ENCODE assay signal across 26 mouse cellular contexts in the genomic region with DNA sequence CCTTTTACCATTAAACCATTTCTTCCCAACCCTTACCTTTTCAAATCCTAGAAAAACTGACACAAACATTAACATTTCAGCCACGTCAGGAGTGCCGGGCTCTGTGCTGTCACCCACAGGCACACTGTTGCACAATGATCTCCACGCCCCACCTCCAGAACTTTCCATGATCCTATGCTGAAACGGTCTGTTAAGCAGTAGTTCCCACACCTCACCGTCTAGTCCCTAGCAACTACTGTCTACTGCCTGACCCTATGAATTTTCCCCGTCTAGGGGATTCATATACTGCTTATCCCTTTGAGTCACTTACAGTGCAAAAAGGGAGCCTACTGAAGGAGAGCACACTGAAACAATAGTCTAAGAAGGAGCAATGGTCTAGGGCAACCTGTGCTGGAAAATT. TPM values are rescaled to one million over a fixed set of nuclear protein-coding genes. Genes with fewer than 3 reads are reported as not detected.
DNase-seq lines count a peak whose midpoint lies in the region; ATAC-seq lines count a peak whose summit lies in the region.
"Had no signal": no experiment of that assay in that cellular context is flagged by ENCODE, and none has a peak within 500 bp of the region (broad histone marks: within the 10 kb centered on the region; RNA-seq: fewer than 3 reads in every experiment).

No protein-coding gene starts in this region.

- WGBS in kidney, embryonic 14.5 days: 81% methylated on average over 6 of the region's 6 CpGs
- 84% methylated on average over 6 of the region's 6 CpGs for WGBS in intestine, embryonic 14.5 days
- WGBS in stomach, embryonic 15.5 days: 81% methylated on average over 6 of the region's 6 CpGs
- 93% methylated on average over 6 of the region's 6 CpGs for WGBS in hindbrain, embryonic 12.5 days

- DNase-seq in kidney, adult 11 months: peak; percentile 48
- DNase-seq in kidney, postnatal 36 days: peak; percentile 34 to 42
- DNase-seq in kidney, postnatal 10 days: no peak
- no peak for DNase-seq in intestine, embryonic 14.5 days (ENCODE audit: low spot score)
- no peak for DNase-seq in heart, adult 11 months
- DNase-seq: adrenal gland, adult 8-10 months; cerebellum, adult 9-10 months; cerebellum, postnatal 36 days; gastrocnemius, postnatal 14 days; right cerebral cortex, postnatal 4 days; thymus, adult 2 months; thymus, postnatal 36 days had no signal

- no peak overlapping the region for H3K4me2 ChIP-seq in kidney, embryonic 14.5 days (replicated peaks; ENCODE audit: low read depth, low read length)
- 0 out of 2 replicates have a peak overlapping the region, but pooled peaks have one; percentile 13 for H3K4me2 ChIP-seq in intestine, embryonic 14.5 days (ENCODE audit: low read length)
- H3K4me2 ChIP-seq in stomach, embryonic 15.5 days: no peak overlapping the region
- H3K4me2 ChIP-seq in hindbrain, embryonic 12.5 days (replicated peaks): no peak overlapping the region
- H3K4me2 ChIP-seq: forebrain, embryonic 13.5 days; heart, embryonic 15.5 days; hindbrain, embryonic 14.5 days; limb, embryonic 12.5 days; liver, embryonic 15.5 days; lung, embryonic 15.5 days; midbrain, embryonic 13.5 days; neural tube, embryonic 13.5 days had no signal

- no peak overlapping the region for H3K27ac ChIP-seq in kidney, embryonic 14.5 days (ENCODE audit: low read depth, low read length)
- no peak overlapping the region for H3K27ac ChIP-seq in intestine, embryonic 14.5 days (ENCODE audit: low read depth)
- H3K27ac ChIP-seq in stomach, embryonic 15.5 days: peak overlapping the region; percentile 44; the same call in 1 of the 2 replicates
- no peak overlapping the region for H3K27ac ChIP-seq in hindbrain, embryonic 12.5 days
- H3K27ac ChIP-seq: forebrain, embryonic 13.5 days; heart, embryonic 10.5 days; heart, embryonic 15.5 days; hindbrain, embryonic 14.5 days; limb, embryonic 12.5 days; liver, embryonic 15.5 days; lung, embryonic 15.5 days; macrophage; midbrain, embryonic 13.5 days; neural tube, embryonic 13.5 days had no signal

- no peak for ATAC-seq in kidney, embryonic 14.5 days (ENCODE audit: low FRiP score, low TSS enrichment)
- no peak for ATAC-seq in intestine, embryonic 14.5 days (replicated peaks; ENCODE audit: low FRiP score, low TSS enrichment, low read depth)
- ATAC-seq in stomach, embryonic 15.5 days (ENCODE audit: insufficient read depth, low FRiP score, low read depth): no peak; the same call in 1 of the 2 replicates
- no peak for ATAC-seq in hindbrain, embryonic 12.5 days (ENCODE audit: low FRiP score)
- ATAC-seq: forebrain, embryonic 13.5 days; midbrain, embryonic 13.5 days had no signal

- H3K36me3 ChIP-seq in kidney, embryonic 14.5 days (ENCODE audit: control insufficient read depth, insufficient read depth, low read length): no peaks in the 10 kb centered on the region
- H3K36me3 ChIP-seq in intestine, embryonic 14.5 days (ENCODE audit: control insufficient read depth, insufficient read depth, low read length): no peaks in the 10 kb centered on the region
- no peaks in the 10 kb centered on the region for H3K36me3 ChIP-seq in stomach, embryonic 15.5 days
- no peaks in the 10 kb centered on the region for H3K36me3 ChIP-seq in hindbrain, embryonic 12.5 days
- H3K36me3 ChIP-seq: G1E; heart, embryonic 10.5 days; heart, embryonic 15.5 days; limb, embryonic 12.5 days; liver, embryonic 15.5 days; lung, embryonic 15.5 days; midbrain, embryonic 13.5 days; neural tube, embryonic 13.5 days had no signal

- no peak overlapping the region for H3K4me3 ChIP-seq in kidney, embryonic 14.5 days (ENCODE audit: low read length)
- no peak overlapping the region for H3K4me3 ChIP-seq in intestine, embryonic 14.5 days (ENCODE audit: low read depth, low read length)
- no peak overlapping the region for H3K4me3 ChIP-seq in stomach, embryonic 15.5 days (replicated peaks)
- H3K4me3 ChIP-seq in hindbrain, embryonic 12.5 days: no peak overlapping the region
- H3K4me3 ChIP-seq: forebrain, embryonic 13.5 days; heart, embryonic 10.5 days; heart, embryonic 15.5 days; limb, embryonic 12.5 days; liver, embryonic 15.5 days; lung, embryonic 15.5 days; midbrain, embryonic 13.5 days; neural tube, embryonic 13.5 days had no signal

- no peaks in the 10 kb centered on the region for H3K9me3 ChIP-seq in kidney, embryonic 14.5 days (ENCODE audit: control insufficient read depth, low read length)
- no peaks in the 10 kb centered on the region for H3K9me3 ChIP-seq in intestine, embryonic 14.5 days (ENCODE audit: control insufficient read depth, low read length)
- H3K9me3 ChIP-seq in stomach, embryonic 15.5 days: no peaks in the 10 kb centered on the region
- no peaks in the 10 kb centered on the region for H3K9me3 ChIP-seq in hindbrain, embryonic 12.5 days (replicated peaks)
- H3K9me3 ChIP-seq: forebrain, embryonic 13.5 days; G1E; heart, embryonic 10.5 days; heart, embryonic 15.5 days; limb, embryonic 12.5 days; liver, embryonic 15.5 days; lung, embryonic 15.5 days; midbrain, embryonic 13.5 days; neural tube, embryonic 13.5 days had no signal

- H3K27me3 ChIP-seq in kidney, embryonic 14.5 days (ENCODE audit: control insufficient read depth, insufficient read depth, low read length): no peaks in the 10 kb centered on the region
- H3K27me3 ChIP-seq in intestine, embryonic 14.5 days (replicated peaks; ENCODE audit: control insufficient read depth, insufficient read depth, low read length): no peaks in the 10 kb centered on the region
- no peaks in the 10 kb centered on the region for H3K27me3 ChIP-seq in stomach, embryonic 15.5 days (replicated peaks)
- no peaks in the 10 kb centered on the region for H3K27me3 ChIP-seq in hindbrain, embryonic 12.5 days
- H3K27me3 ChIP-seq: forebrain, embryonic 13.5 days; heart, embryonic 15.5 days; liver, embryonic 15.5 days; lung, embryonic 15.5 days; midbrain, embryonic 13.5 days; neural tube, embryonic 13.5 days had no signal

- no peaks in the 10 kb centered on the region for H3K4me1 ChIP-seq in kidney, embryonic 14.5 days (ENCODE audit: control insufficient read depth, insufficient read depth, low read length)
- no peaks in the 10 kb centered on the region for H3K4me1 ChIP-seq in intestine, embryonic 14.5 days (replicated peaks; ENCODE audit: control insufficient read depth, insufficient read depth, low read length)
- peaks cover 5% of the 10 kb centered on the region for H3K4me1 ChIP-seq in stomach, embryonic 15.5 days
- H3K4me1 ChIP-seq in hindbrain, embryonic 12.5 days: no peaks in the 10 kb centered on the region
- H3K4me1 ChIP-seq: forebrain, embryonic 13.5 days; heart, embryonic 10.5 days; heart, embryonic 15.5 days; limb, embryonic 12.5 days; lung, embryonic 15.5 days; midbrain, embryonic 13.5 days; neural tube, embryonic 13.5 days had no signal

- no peak overlapping the region for H3K9ac ChIP-seq in kidney, embryonic 14.5 days (ENCODE audit: low read depth, low read length)
- H3K9ac ChIP-seq in intestine, embryonic 14.5 days (ENCODE audit: low read length): no peak overlapping the region
- no peak overlapping the region for H3K9ac ChIP-seq in stomach, embryonic 15.5 days
- no peak overlapping the region for H3K9ac ChIP-seq in hindbrain, embryonic 12.5 days
- H3K9ac ChIP-seq: forebrain, embryonic 13.5 days; heart, embryonic 15.5 days; hindbrain, embryonic 14.5 days; limb, embryonic 12.5 days; liver, embryonic 15.5 days; lung, embryonic 15.5 days; midbrain, embryonic 13.5 days; neural tube, embryonic 13.5 days had no signal

RNA-seq across cellular contexts. Expression of a gene that starts 24.4 kb away (rescaled TPM):
- 22.4 and 26.8 TPM in 2 replicates for polyA plus RNA-seq in kidney, embryonic 14.5 days (2014; fragmentation: Nextera tagmentation; extraction: Ambion mirVana)
- polyA plus RNA-seq in intestine, embryonic 14.5 days (2014; fragmentation: Nextera tagmentation; extraction: Ambion mirVana): 160 and 169 TPM in 2 replicates
- 131 and 134 TPM in 2 replicates for polyA plus RNA-seq in stomach, embryonic 15.5 days (2015; fragmentation: Nextera tagmentation; extraction: Ambion mirVana)
- polyA plus RNA-seq in hindbrain, embryonic 12.5 days (2016; fragmentation: Nextera tagmentation; extraction: Ambion mirVana): 1.3 and 1.6 TPM in 2 replicates
- polyA plus RNA-seq: G1E, macrophage had no signal

RNA-seq across cellular contexts. Expression of a gene that starts 49.9 kb away (rescaled TPM):
- polyA plus RNA-seq in kidney, embryonic 14.5 days (2014; fragmentation: Nextera tagmentation; extraction: Ambion mirVana): 66.6 and 86.8 TPM in 2 replicates
- polyA plus RNA-seq in intestine, embryonic 14.5 days (2014; fragmentation: Nextera tagmentation; extraction: Ambion mirVana): 129 and 132 TPM in 2 replicates
- polyA plus RNA-seq in stomach, embryonic 15.5 days (2015; fragmentation: Nextera tagmentation; extraction: Ambion mirVana): 132 and 141 TPM in 2 replicates
- polyA plus RNA-seq in hindbrain, embryonic 12.5 days (2016; fragmentation: Nextera tagmentation; extraction: Ambion mirVana): 95.6 and 101 TPM in 2 replicates

Comparison
In these comparisons a context has a peak if more than half of its experiments do, and no peak if none do; other contexts are left out.
1. DNase-seq: peak in kidney, adult 11 months (single experiment) and kidney, postnatal 36 days (2 of 2); none in kidney, postnatal 10 days (single experiment), intestine, embryonic 14.5 days (single experiment) and heart, adult 11 months (single experiment).